27 mouse cellular contexts compared by ENCODE assay signal in genomic region chr5:39069683-39070082, GRCm38 (mm10).
DNase-seq lines count a peak whose midpoint lies in the region; ATAC-seq and TF ChIP-seq lines count a peak whose summit lies in the region.
"Had no signal": no experiment of that assay in that cellular context is flagged by ENCODE, and none has a peak within 500 bp of the region (broad histone marks: within the 10 kb centered on the region; RNA-seq: fewer than 3 reads in every experiment).

No protein-coding gene starts in this region.

- 81% methylated on average over 3 of the region's 3 CpGs for WGBS in forebrain, embryonic 10.5 days
- 56% methylated on average over 3 of the region's 3 CpGs for WGBS in forebrain, embryonic 12.5 days
- 38% methylated on average over 3 of the region's 3 CpGs for WGBS in lung, embryonic 14.5 days
- WGBS in lung, postnatal 0 days, result 37% methylated on average over 3 of the region's 3 CpGs
- 50% methylated on average over 3 of the region's 3 CpGs for WGBS in midbrain, embryonic 12.5 days
- WGBS in midbrain, embryonic 13.5 days, result 55% methylated on average over 3 of the region's 3 CpGs
- 44% methylated on average over 3 of the region's 3 CpGs for WGBS in forebrain, embryonic 15.5 days

- TF ChIP-seq CTCF in lung, embryonic 14.5 days (IDR thresholded peaks at IDR 0.05; ENCODE audit: low read depth), result no peak
- TF ChIP-seq CTCF in lung, postnatal 0 days (IDR thresholded peaks at IDR 0.05), result no peak

- H3K9ac ChIP-seq in forebrain, embryonic 12.5 days, result no peak overlapping the region
- no peak overlapping the region for H3K9ac ChIP-seq in lung, embryonic 14.5 days
- no peak overlapping the region for H3K9ac ChIP-seq in lung, postnatal 0 days (replicated peaks; ENCODE audit: low read depth)
- no peak overlapping the region for H3K9ac ChIP-seq in midbrain, embryonic 12.5 days (replicated peaks)
- H3K9ac ChIP-seq in midbrain, embryonic 13.5 days (replicated peaks), result no peak overlapping the region
- no peak overlapping the region for H3K9ac ChIP-seq in forebrain, embryonic 15.5 days (replicated peaks)
- H3K9ac ChIP-seq: heart, embryonic 13.5 days; hindbrain, embryonic 14.5 days had no signal

- H3K9me3 ChIP-seq in forebrain, embryonic 10.5 days, result no peaks in the 10 kb centered on the region
- no peaks in the 10 kb centered on the region for H3K9me3 ChIP-seq in forebrain, embryonic 12.5 days
- no peaks in the 10 kb centered on the region for H3K9me3 ChIP-seq in lung, embryonic 14.5 days (ENCODE audit: low read depth, low read length)
- H3K9me3 ChIP-seq in lung, postnatal 0 days (ENCODE audit: low read length), result no peaks in the 10 kb centered on the region
- H3K9me3 ChIP-seq in midbrain, embryonic 12.5 days, result no peaks in the 10 kb centered on the region
- H3K9me3 ChIP-seq in midbrain, embryonic 13.5 days, result 0 out of 2 replicates have a peak, but pooled peaks cover 2% of the 10 kb centered on the region
- no peaks in the 10 kb centered on the region for H3K9me3 ChIP-seq in forebrain, embryonic 15.5 days
- H3K9me3 ChIP-seq: heart, embryonic 10.5 days; heart, embryonic 13.5 days had no signal

- DNase-seq in forebrain, embryonic 10.5 days (ENCODE audit: extremely low spot score, low spot score), result no peak
- peak; percentile 12 for DNase-seq in lung, embryonic 14.5 days
- no peak for DNase-seq in lung, postnatal 0 days (ENCODE audit: low spot score)
- no peak for DNase-seq in gastrocnemius, postnatal 10 days
- DNase-seq: adrenal gland, adult 8-10 months; adrenal gland, postnatal 25 days; B cell, adult 2 months; cerebellum, adult 18-20 months; cerebellum, adult 9-10 months; cerebellum, postnatal 14 days; gastrocnemius, postnatal 36 days; heart, adult 2 months; heart, postnatal 14 days; heart, postnatal 4 days had no signal

- ATAC-seq in forebrain, embryonic 12.5 days (ENCODE audit: low FRiP score), result no peak
- peak; percentile 58; the same call in 1 of the 2 replicates for ATAC-seq in lung, embryonic 14.5 days (ENCODE audit: insufficient read depth)
- no peak for ATAC-seq in lung, postnatal 0 days
- 0 out of 2 replicates have a peak, but pooled peaks have one; percentile 60 for ATAC-seq in midbrain, embryonic 12.5 days (ENCODE audit: low FRiP score, low read depth)
- ATAC-seq in midbrain, embryonic 13.5 days, result no peak
- peak; percentile 53; the same call in 1 of the 2 replicates for ATAC-seq in forebrain, embryonic 15.5 days (replicated peaks)
- ATAC-seq: hindbrain, postnatal 0 days; inflammation-experienced regulatory T-cells, adult 6 months; intestine, embryonic 16.5 days; Patski had no signal

- H3K4me1 ChIP-seq in forebrain, embryonic 10.5 days, result peaks cover 7% of the 10 kb centered on the region; the same call in 1 of the 2 replicates
- peaks cover 9% of the 10 kb centered on the region; the same call in 1 of the 2 replicates for H3K4me1 ChIP-seq in forebrain, embryonic 12.5 days
- H3K4me1 ChIP-seq in lung, embryonic 14.5 days (ENCODE audit: insufficient read depth), result no peaks in the 10 kb centered on the region
- no peaks in the 10 kb centered on the region for H3K4me1 ChIP-seq in lung, postnatal 0 days (ENCODE audit: insufficient read depth, low read depth, low read length)
- H3K4me1 ChIP-seq in midbrain, embryonic 12.5 days, result peaks cover 8% of the 10 kb centered on the region; the same call in 1 of the 2 replicates
- 0 out of 2 replicates have a peak, but pooled peaks cover 4% of the 10 kb centered on the region for H3K4me1 ChIP-seq in midbrain, embryonic 13.5 days (replicated peaks)
- H3K4me1 ChIP-seq in forebrain, embryonic 15.5 days, result 0 out of 2 replicates have a peak, but pooled peaks cover 3% of the 10 kb centered on the region
- H3K4me1 ChIP-seq: heart, embryonic 10.5 days; heart, embryonic 13.5 days had no signal

- no peak overlapping the region for H3K4me3 ChIP-seq in forebrain, embryonic 10.5 days
- H3K4me3 ChIP-seq in forebrain, embryonic 12.5 days (replicated peaks), result no peak overlapping the region
- H3K4me3 ChIP-seq in lung, embryonic 14.5 days (ENCODE audit: low read depth, low read length), result no peak overlapping the region
- H3K4me3 ChIP-seq in lung, postnatal 0 days (ENCODE audit: low read depth, low read length), result no peak overlapping the region
- no peak overlapping the region for H3K4me3 ChIP-seq in midbrain, embryonic 12.5 days
- no peak overlapping the region for H3K4me3 ChIP-seq in midbrain, embryonic 13.5 days (replicated peaks)
- H3K4me3 ChIP-seq in forebrain, embryonic 15.5 days, result no peak overlapping the region
- H3K4me3 ChIP-seq: heart, adult 2 months; heart, embryonic 10.5 days; heart, embryonic 13.5 days had no signal

- H3K27me3 ChIP-seq in forebrain, embryonic 10.5 days (ENCODE audit: poor library complexity, severe bottlenecking), result no peaks in the 10 kb centered on the region
- no peaks in the 10 kb centered on the region for H3K27me3 ChIP-seq in forebrain, embryonic 12.5 days
- H3K27me3 ChIP-seq in lung, embryonic 14.5 days (ENCODE audit: insufficient read depth, low read length), result no peaks in the 10 kb centered on the region
- no peaks in the 10 kb centered on the region for H3K27me3 ChIP-seq in lung, postnatal 0 days (replicated peaks; ENCODE audit: insufficient read depth, low read length)
- H3K27me3 ChIP-seq in midbrain, embryonic 12.5 days, result no peaks in the 10 kb centered on the region
- no peaks in the 10 kb centered on the region for H3K27me3 ChIP-seq in midbrain, embryonic 13.5 days
- no peaks in the 10 kb centered on the region for H3K27me3 ChIP-seq in forebrain, embryonic 15.5 days
- H3K27me3 ChIP-seq: CH12.LX; heart, embryonic 13.5 days had no signal

- no peak overlapping the region for H3K4me2 ChIP-seq in forebrain, embryonic 12.5 days
- no peak overlapping the region for H3K4me2 ChIP-seq in lung, embryonic 14.5 days
- H3K4me2 ChIP-seq in lung, postnatal 0 days (replicated peaks; ENCODE audit: low read depth, low read length), result no peak overlapping the region
- no peak overlapping the region for H3K4me2 ChIP-seq in midbrain, embryonic 12.5 days (replicated peaks)
- no peak overlapping the region for H3K4me2 ChIP-seq in midbrain, embryonic 13.5 days (replicated peaks)
- no peak overlapping the region for H3K4me2 ChIP-seq in forebrain, embryonic 15.5 days (replicated peaks)
- H3K4me2 ChIP-seq: heart, embryonic 13.5 days; hindbrain, embryonic 14.5 days had no signal

- no peaks in the 10 kb centered on the region for H3K36me3 ChIP-seq in forebrain, embryonic 10.5 days (replicated peaks)
- H3K36me3 ChIP-seq in forebrain, embryonic 12.5 days (replicated peaks), result no peaks in the 10 kb centered on the region
- no peaks in the 10 kb centered on the region for H3K36me3 ChIP-seq in lung, embryonic 14.5 days (ENCODE audit: insufficient read depth)
- no peaks in the 10 kb centered on the region for H3K36me3 ChIP-seq in lung, postnatal 0 days (ENCODE audit: insufficient read depth, low read length)
- no peaks in the 10 kb centered on the region for H3K36me3 ChIP-seq in midbrain, embryonic 12.5 days
- H3K36me3 ChIP-seq in midbrain, embryonic 13.5 days, result no peaks in the 10 kb centered on the region
- H3K36me3 ChIP-seq in forebrain, embryonic 15.5 days, result no peaks in the 10 kb centered on the region
- H3K36me3 ChIP-seq: G1E; heart, embryonic 10.5 days; heart, embryonic 13.5 days had no signal

- H3K27ac ChIP-seq in forebrain, embryonic 10.5 days, result peak overlapping the region; percentile 11; the same call in 1 of the 2 replicates
- no peak overlapping the region for H3K27ac ChIP-seq in forebrain, embryonic 12.5 days
- H3K27ac ChIP-seq in lung, embryonic 14.5 days (ENCODE audit: low read depth), result no peak overlapping the region
- no peak overlapping the region for H3K27ac ChIP-seq in lung, postnatal 0 days (ENCODE audit: low read length)
- H3K27ac ChIP-seq in midbrain, embryonic 12.5 days (replicated peaks), result no peak overlapping the region
- H3K27ac ChIP-seq in midbrain, embryonic 13.5 days, result no peak overlapping the region
- no peak overlapping the region for H3K27ac ChIP-seq in forebrain, embryonic 15.5 days (replicated peaks)
- H3K27ac ChIP-seq: heart, adult 2 months; heart, embryonic 10.5 days; heart, embryonic 13.5 days; hindbrain, embryonic 14.5 days; hindbrain, postnatal 0 days had no signal

- TF ChIP-seq EP300 in lung, postnatal 0 days (IDR thresholded peaks at IDR 0.05), result no peak

Comparison
In these comparisons a context has a peak if more than half of its experiments do, and no peak if none do; other contexts are left out.
1. ATAC-seq: peak in lung, embryonic 14.5 days (single experiment), midbrain, embryonic 12.5 days (single experiment) and forebrain, embryonic 15.5 days (single experiment); none in forebrain, embryonic 12.5 days (single experiment), lung, postnatal 0 days (single experiment) and midbrain, embryonic 13.5 days (single experiment).